Mouse (Mus musculus): ENCODE data around the gene Hcrtr2. TPM values are rescaled to one million over a fixed set of nuclear protein-coding genes. Genes with fewer than 3 reads are reported as not detected.

Hcrtr2 gene
- total and polyA plus RNA-seq, 3 experiments = not detected

DNA sequence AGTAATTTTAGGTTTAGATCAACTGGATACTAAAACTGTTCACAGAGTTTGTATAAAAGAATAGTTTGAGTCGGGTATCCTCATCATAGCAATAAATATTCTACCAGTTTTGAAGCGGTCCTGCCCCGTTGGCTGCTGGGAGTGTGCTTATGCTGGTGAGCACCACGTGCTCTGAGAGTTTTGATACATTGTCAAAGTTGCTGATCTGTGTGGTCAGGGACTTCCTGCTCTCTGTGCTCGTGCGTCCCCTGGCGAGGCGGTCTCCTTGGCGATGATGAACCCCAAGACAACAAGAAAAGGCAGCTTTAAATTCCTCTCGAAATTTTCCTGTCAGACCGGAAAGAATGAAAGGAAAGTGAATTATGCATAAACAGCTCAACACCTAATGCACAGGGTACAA lies 93.3 kb downstream of the Hcrtr2 start:
- no peak for DNase-seq (ENCODE audit: low read depth, low spot score)
- Histone ChIP-seq H3K4me1 (ENCODE audit: control insufficient read depth in 1 of 2, insufficient read depth in 2 of 2, low read length in 2 of 2) (no peaks in the 10 kb centered on the region), H3K4me3 (ENCODE audit: control insufficient read depth in 1 of 2, insufficient read depth in 1 of 2, low read depth in 2 of 2, low read length in 2 of 2) (no peak overlapping the region), H3K79me2 (ENCODE audit: control insufficient read depth, insufficient read depth, low read length, poor library complexity) (no peaks in the 10 kb centered on the region), H3K27me3 (ENCODE audit: control insufficient read depth in 1 of 2, insufficient read depth in 2 of 2, low read length in 2 of 2) (no peaks in the 10 kb centered on the region), H3K9ac (ENCODE audit: control insufficient read depth, low read depth, low read length, poor library complexity, severe bottlenecking) (no peak overlapping the region), H3K9me3 (replicated peaks; ENCODE audit: insufficient read depth, low read length) (no peaks in the 10 kb centered on the region), H3K36me3 (ENCODE audit: control insufficient read depth in 1 of 2, insufficient read depth in 2 of 2, low read length in 2 of 2) (no peaks in the 10 kb centered on the region), H3K27ac (ENCODE audit: control insufficient read depth, low read depth, low read length) (no peak overlapping the region)
- TF ChIP-seq RAD21 (IDR thresholded peaks at IDR 0.05; ENCODE audit: low read depth, low read length) = no peak

DNA sequence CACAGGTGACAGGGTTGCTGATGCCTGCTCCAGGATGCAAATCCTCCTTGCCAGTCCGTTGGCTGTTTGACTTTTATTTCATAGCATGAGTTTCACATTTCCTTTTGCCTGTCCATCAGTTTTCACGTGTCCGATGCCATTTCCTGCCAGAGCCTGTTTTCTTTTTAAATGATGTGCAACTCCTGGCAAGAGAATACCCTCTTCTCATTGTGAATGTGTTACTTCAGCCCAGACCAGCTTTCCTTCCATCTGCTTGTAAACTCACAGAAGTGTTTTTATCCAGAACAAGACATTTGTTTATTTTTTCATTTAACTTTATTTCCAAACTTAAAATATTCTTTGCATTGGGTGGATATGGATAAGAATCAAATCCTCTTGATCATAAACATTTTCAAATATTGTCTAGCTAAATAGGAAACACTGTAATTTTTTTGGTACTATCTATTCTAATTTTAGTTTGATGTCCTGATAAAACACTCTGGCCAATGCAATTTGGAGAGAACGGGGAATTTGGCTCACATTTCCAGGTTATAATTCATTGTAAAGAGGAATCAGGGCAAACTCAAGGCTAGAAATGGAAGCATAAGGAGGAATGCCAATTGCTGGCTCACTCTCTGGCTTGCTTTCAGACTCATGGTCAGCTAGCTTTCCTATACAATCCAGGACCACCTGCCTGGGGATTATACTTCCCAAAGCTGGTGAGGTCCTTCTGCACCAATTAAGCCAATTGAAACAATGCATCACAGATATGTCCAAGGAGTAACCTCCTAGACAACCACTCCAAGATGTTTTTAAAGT lies 106.3 kb downstream of the Hcrtr2 start:
- Histone ChIP-seq H3K4me3 (ENCODE audit: control insufficient read depth in 1 of 2, insufficient read depth in 1 of 2, low read depth in 2 of 2, low read length in 2 of 2) (no peak overlapping the region), H3K36me3 (ENCODE audit: control insufficient read depth in 1 of 2, insufficient read depth in 2 of 2, low read length in 2 of 2) (no peaks in the 10 kb centered on the region), H3K27me3 (ENCODE audit: control insufficient read depth in 1 of 2, insufficient read depth in 2 of 2, low read length in 2 of 2) (no peaks in the 10 kb centered on the region), H3K27ac (ENCODE audit: control insufficient read depth, low read depth, low read length) (no peak overlapping the region), H3K4me1 (ENCODE audit: control insufficient read depth in 1 of 2, insufficient read depth in 2 of 2, low read length in 2 of 2) (no peaks in the 10 kb centered on the region), H3K79me2 (ENCODE audit: control insufficient read depth, insufficient read depth, low read length, poor library complexity) (no peaks in the 10 kb centered on the region), H3K9me3 (replicated peaks; ENCODE audit: insufficient read depth, low read length) (no peaks in the 10 kb centered on the region), H3K9ac (ENCODE audit: control insufficient read depth, low read depth, low read length, poor library complexity, severe bottlenecking) (no peak overlapping the region)
- no peak for TF ChIP-seq MXI1 (IDR thresholded peaks at IDR 0.05; ENCODE audit: low read depth, low read length)
- TF ChIP-seq E2F4 (IDR thresholded peaks at IDR 0.05; ENCODE audit: borderline replicate concordance, low read depth, low read length) = no peak
- TF ChIP-seq CHD2 (IDR thresholded peaks at IDR 0.05; ENCODE audit: low read length) = no peak
- TF ChIP-seq RCOR1 (IDR thresholded peaks at IDR 0.05; ENCODE audit: low read depth, low read length) = no peak
- TF ChIP-seq ZNF384 (IDR thresholded peaks at IDR 0.05; ENCODE audit: low read depth, low read length) = no peak
- TF ChIP-seq NRF1 (IDR thresholded peaks at IDR 0.05; ENCODE audit: insufficient read depth, low read depth, low read length, poor library complexity, severe bottlenecking) = no peak
- TF ChIP-seq ZKSCAN1 (IDR thresholded peaks at IDR 0.05; ENCODE audit: low read depth, low read length) = no peak
- TF ChIP-seq HCFC1 (IDR thresholded peaks at IDR 0.05; ENCODE audit: low read depth, low read length) = no peak
- TF ChIP-seq ETS1 (IDR thresholded peaks at IDR 0.05; ENCODE audit: low read depth, low read length) = no peak
- no peak for TF ChIP-seq JUND (IDR thresholded peaks at IDR 0.05; ENCODE audit: low read depth, low read length)
- TF ChIP-seq GABPA (IDR thresholded peaks at IDR 0.05; ENCODE audit: low read depth, low read length) = no peak
- no peak for TF ChIP-seq POLR2A (IDR thresholded peaks at IDR 0.05; ENCODE audit: control insufficient read depth in 1 of 2, insufficient read depth in 1 of 2, low read depth in 1 of 2, low read length in 2 of 2, poor library complexity in 1 of 2)
- no peak for TF ChIP-seq USF2 (IDR thresholded peaks at IDR 0.05; ENCODE audit: borderline replicate concordance in 1 of 2, insufficient read depth in 1 of 2, low read depth in 1 of 2, low read length in 2 of 2)
- TF ChIP-seq BHLHE40 (IDR thresholded peaks at IDR 0.05; ENCODE audit: borderline replicate concordance, low read depth, low read length) = no peak
- TF ChIP-seq TCF12 (IDR thresholded peaks at IDR 0.05; ENCODE audit: low read depth, low read length) = no peak
- no peak for TF ChIP-seq KAT2A (conservative IDR thresholded peaks at IDR 0.05; ENCODE audit: low read depth, low read length)
- no peak for TF ChIP-seq CHD1 (IDR thresholded peaks at IDR 0.05; ENCODE audit: low read depth, low read length)
- no peak for TF ChIP-seq MAZ (IDR thresholded peaks at IDR 0.05; ENCODE audit: low read depth, low read length)
- no peak for TF ChIP-seq MYB (IDR thresholded peaks at IDR 0.05; ENCODE audit: low read depth, low read length)
- TF ChIP-seq CTCF (IDR thresholded peaks at IDR 0.05 in 2 of 3, conservative IDR thresholded peaks at IDR 0.05 in 1 of 3; ENCODE audit: control insufficient read depth in 1 of 3, insufficient read depth in 1 of 3, low read depth in 2 of 3, low read length in 3 of 3, poor library complexity in 1 of 3, severe bottlenecking in 1 of 3) = no peak
- no peak for DNase-seq (ENCODE audit: low read depth, low spot score)
